Mouse (Mus musculus) heart, embryonic 12.5 days (tissue): ENCODE measurements around the gene Pitpnc1. TPM values are rescaled to one million over a fixed set of nuclear protein-coding genes. Genes with fewer than 3 reads are reported as not detected.

Experiments used
- ATAC-seq: fragments of 200-750 bp; cut with Nextera tagmentation; 2 replicates; pipeline ENCODE4 v1.8.0; 2017; ENCODE audit warnings: moderate TSS enrichment, moderate library complexity; ENCODE audit not compliant: insufficient number of reproducible peaks, low FRiP score
- H3K27ac ChIP-seq: fragments of 300-500 bp; sonication (generic); 2 replicates; pipeline ENCODE4 v1.5.1; 2016; ENCODE audit warnings: mild to moderate bottlenecking, moderate library complexity; ENCODE audit not compliant: poor library complexity, severe bottlenecking
- H3K27me3 ChIP-seq: fragments of 300-500 bp; sonication (generic); replicated peaks from 2 replicates; pipeline ENCODE4 v1.6.1; 2016; ENCODE audit warnings: mild to moderate bottlenecking, moderate library complexity
- H3K36me3 ChIP-seq: fragments of 300-500 bp; sonication (generic); 2 replicates; pipeline ENCODE4 v1.6.1; 2016; ENCODE audit warnings: mild to moderate bottlenecking, moderate library complexity
- H3K4me1 ChIP-seq: fragments of 300-500 bp; sonication (generic); replicated peaks from 2 replicates; pipeline ENCODE4 v1.6.1; 2016; ENCODE audit warnings: mild to moderate bottlenecking
- H3K4me2 ChIP-seq: fragments of 300-500 bp; sonication (generic); 2 replicates; pipeline ENCODE4 v1.6.1; 2016; ENCODE audit warnings: mild to moderate bottlenecking, moderate library complexity
- H3K4me3 ChIP-seq: fragments of 300-500 bp; sonication (generic); 2 replicates; pipeline ENCODE4 v1.5.1; 2016; ENCODE audit warnings: mild to moderate bottlenecking
- H3K9ac ChIP-seq: fragments of 300-500 bp; sonication (generic); 2 replicates; pipeline ENCODE4 v1.6.1; 2016; ENCODE audit warnings: mild to moderate bottlenecking, moderate library complexity
- H3K9me3 ChIP-seq: fragments of 300-500 bp; sonication (generic); replicated peaks from 2 replicates; pipeline ENCODE4 v1.6.1; 2016; ENCODE audit warnings: mild to moderate bottlenecking, moderate library complexity
- WGBS: fragments of 180-500 bp; shearing (Covaris S2); methylation state at CpG from one replicate; pipeline ENCODE4 v1.1.7; 2016; 5-methylcytosine and 5-hydroxymethylcytosine counted together
- polyA plus RNA-seq: library from polyadenylated mRNA; unstranded; fragments of >200 nt; fragmentation: Nextera tagmentation; extraction: Ambion mirVana; gene quantifications from 2 replicates; pipeline ENCODE4 v1.2.1, GENCODE M21; 2016

The Pitpnc1 gene
- polyA plus RNA-seq, 1 experiment from 2014 or later, result 8.2 TPM

- no peaks in the 10 kb centered on the region; the same call in 1 of the 2 replicates for H3K4me1 ChIP-seq
- no peak overlapping the region for H3K4me3 ChIP-seq
- no peaks in the 10 kb centered on the region for H3K27me3 ChIP-seq
- no peaks in the 10 kb centered on the region for H3K36me3 ChIP-seq
- H3K9me3 ChIP-seq, result no peaks in the 10 kb centered on the region; the same call in 1 of the 2 replicates
- 77% methylated on average over 10 of the region's 10 CpGs for WGBS
- H3K9ac ChIP-seq, result no peak overlapping the region
- no peak for ATAC-seq
- no peak overlapping the region for H3K4me2 ChIP-seq
- H3K27ac ChIP-seq, result no peak overlapping the region
Observed at GRCm38 (mm10) chr11:107403309-107403708, 67.2 kb downstream of the Pitpnc1 start.

GRCm38 (mm10) chr11:107401839-107402590 is 68.5 kb downstream of the Pitpnc1 start:
- Histone ChIP-seq H3K9me3 (no peaks in the 10 kb centered on the region; the same call in 1 of the 2 replicates), H3K27ac (no peak overlapping the region), H3K36me3 (no peaks in the 10 kb centered on the region), H3K27me3 (no peaks in the 10 kb centered on the region), H3K9ac (no peak overlapping the region), H3K4me3 (no peak overlapping the region), H3K4me1 (peaks cover 11% of the 10 kb centered on the region), H3K4me2 (no peak overlapping the region)
- ATAC-seq, result no peak
- 90% methylated on average over 5 of the region's 5 CpGs for WGBS

- Histone ChIP-seq H3K4me2 (no peak overlapping the region), H3K27me3 (no peaks in the 10 kb centered on the region), H3K9me3 (no peaks in the 10 kb centered on the region; the same call in 1 of the 2 replicates), H3K36me3 (no peaks in the 10 kb centered on the region), H3K4me1 (peaks cover 12% of the 10 kb centered on the region), H3K9ac (no peak overlapping the region), H3K27ac (no peak overlapping the region), H3K4me3 (no peak overlapping the region)
- 80% methylated on average over 7 of the region's 7 CpGs for WGBS
- ATAC-seq, result no peak
Observed at GRCm38 (mm10) chr11:107400826-107401225, 69.7 kb downstream of the Pitpnc1 start.

GRCm38 (mm10) chr11:107400005-107400404 is 70.5 kb downstream of the Pitpnc1 start:
- no peaks in the 10 kb centered on the region for H3K27me3 ChIP-seq
- H3K27ac ChIP-seq, result no peak overlapping the region
- ATAC-seq, result no peak
- peaks cover 12% of the 10 kb centered on the region for H3K4me1 ChIP-seq
- H3K9me3 ChIP-seq, result no peaks in the 10 kb centered on the region; the same call in 1 of the 2 replicates
- no peak overlapping the region for H3K4me2 ChIP-seq
- no peak overlapping the region for H3K9ac ChIP-seq
- no peaks in the 10 kb centered on the region for H3K36me3 ChIP-seq
- WGBS, result 76% methylated on average over 10 of the region's 10 CpGs
- H3K4me3 ChIP-seq, result no peak overlapping the region

GRCm38 (mm10) chr11:107397326-107397998 is 73.0 kb downstream of the Pitpnc1 start:
- no peak overlapping the region for H3K9ac ChIP-seq
- H3K9me3 ChIP-seq, result no peaks in the 10 kb centered on the region; the same call in 1 of the 2 replicates
- peaks cover 12% of the 10 kb centered on the region for H3K4me1 ChIP-seq
- no peak overlapping the region for H3K4me3 ChIP-seq
- no peak overlapping the region for H3K27ac ChIP-seq
- H3K27me3 ChIP-seq, result no peaks in the 10 kb centered on the region
- no peak overlapping the region for H3K4me2 ChIP-seq
- H3K36me3 ChIP-seq, result no peaks in the 10 kb centered on the region
- ATAC-seq, result peak; percentile 73
- WGBS, result 53% methylated on average over 10 of the region's 10 CpGs

- Histone ChIP-seq H3K9ac (no peak overlapping the region), H3K36me3 (no peaks in the 10 kb centered on the region), H3K27me3 (no peaks in the 10 kb centered on the region), H3K27ac (no peak overlapping the region), H3K9me3 (no peaks in the 10 kb centered on the region), H3K4me2 (no peak overlapping the region), H3K4me1 (peaks cover 12% of the 10 kb centered on the region), H3K4me3 (no peak overlapping the region)
- ATAC-seq, result no peak
- WGBS, result 82% methylated on average over 3 of the region's 3 CpGs
Observed at GRCm38 (mm10) chr11:107394245-107394644, 76.3 kb downstream of the Pitpnc1 start.

- Histone ChIP-seq H3K4me1 (peaks cover 12% of the 10 kb centered on the region), H3K9me3 (no peaks in the 10 kb centered on the region), H3K9ac (no peak overlapping the region), H3K4me2 (no peak overlapping the region), H3K27me3 (no peaks in the 10 kb centered on the region), H3K27ac (no peak overlapping the region), H3K36me3 (no peaks in the 10 kb centered on the region), H3K4me3 (no peak overlapping the region)
- ATAC-seq, result no peak
- 83% methylated on average over 12 of the region's 12 CpGs for WGBS
Observed at GRCm38 (mm10) chr11:107393828-107394165, 76.7 kb downstream of the Pitpnc1 start.

GRCm38 (mm10) chr11:107393154-107393827 is 77.2 kb downstream of the Pitpnc1 start:
- ATAC-seq, result no peak
- Histone ChIP-seq H3K9me3 (no peaks in the 10 kb centered on the region), H3K4me3 (no peak overlapping the region), H3K27me3 (no peaks in the 10 kb centered on the region), H3K4me1 (peaks cover 12% of the 10 kb centered on the region), H3K27ac (no peak overlapping the region), H3K4me2 (no peak overlapping the region), H3K9ac (no peak overlapping the region), H3K36me3 (no peaks in the 10 kb centered on the region)
- 88% methylated on average over 7 of the region's 7 CpGs for WGBS

- Histone ChIP-seq H3K4me3 (no peak overlapping the region), H3K9me3 (no peaks in the 10 kb centered on the region), H3K36me3 (no peaks in the 10 kb centered on the region), H3K4me2 (no peak overlapping the region), H3K27me3 (no peaks in the 10 kb centered on the region), H3K27ac (no peak overlapping the region), H3K9ac (no peak overlapping the region), H3K4me1 (peaks cover 7% of the 10 kb centered on the region)
- no peak for ATAC-seq
- 68% methylated on average over 2 of the region's 2 CpGs for WGBS
Observed at GRCm38 (mm10) chr11:107390540-107390939, 80.0 kb downstream of the Pitpnc1 start.

GRCm38 (mm10) chr11:107390001-107390400 is 80.5 kb downstream of the Pitpnc1 start:
- Histone ChIP-seq H3K27ac (no peak overlapping the region), H3K27me3 (no peaks in the 10 kb centered on the region), H3K36me3 (no peaks in the 10 kb centered on the region), H3K4me3 (no peak overlapping the region), H3K4me1 (peaks cover 7% of the 10 kb centered on the region), H3K4me2 (no peak overlapping the region), H3K9me3 (no peaks in the 10 kb centered on the region), H3K9ac (no peak overlapping the region)
- ATAC-seq, result no peak
- whole genome bisulfite sequencing, result 66% methylated on average over 10 of the region's 10 CpGs

GRCm38 (mm10) chr11:107386481-107386880 is 84.0 kb downstream of the Pitpnc1 start:
- H3K9me3 ChIP-seq, result no peaks in the 10 kb centered on the region
- no peak overlapping the region for H3K27ac ChIP-seq
- no peak overlapping the region for H3K9ac ChIP-seq
- 80% methylated on average over 10 of the region's 10 CpGs for WGBS
- H3K4me2 ChIP-seq, result no peak overlapping the region
- peaks cover 12% of the 10 kb centered on the region for H3K4me1 ChIP-seq
- H3K4me3 ChIP-seq, result no peak overlapping the region
- H3K36me3 ChIP-seq, result no peaks in the 10 kb centered on the region
- ATAC-seq, result no peak
- no peaks in the 10 kb centered on the region for H3K27me3 ChIP-seq
